Mouse (Mus musculus): ENCODE results near the gene Rnf145.

Rnf145 gene

DNA sequence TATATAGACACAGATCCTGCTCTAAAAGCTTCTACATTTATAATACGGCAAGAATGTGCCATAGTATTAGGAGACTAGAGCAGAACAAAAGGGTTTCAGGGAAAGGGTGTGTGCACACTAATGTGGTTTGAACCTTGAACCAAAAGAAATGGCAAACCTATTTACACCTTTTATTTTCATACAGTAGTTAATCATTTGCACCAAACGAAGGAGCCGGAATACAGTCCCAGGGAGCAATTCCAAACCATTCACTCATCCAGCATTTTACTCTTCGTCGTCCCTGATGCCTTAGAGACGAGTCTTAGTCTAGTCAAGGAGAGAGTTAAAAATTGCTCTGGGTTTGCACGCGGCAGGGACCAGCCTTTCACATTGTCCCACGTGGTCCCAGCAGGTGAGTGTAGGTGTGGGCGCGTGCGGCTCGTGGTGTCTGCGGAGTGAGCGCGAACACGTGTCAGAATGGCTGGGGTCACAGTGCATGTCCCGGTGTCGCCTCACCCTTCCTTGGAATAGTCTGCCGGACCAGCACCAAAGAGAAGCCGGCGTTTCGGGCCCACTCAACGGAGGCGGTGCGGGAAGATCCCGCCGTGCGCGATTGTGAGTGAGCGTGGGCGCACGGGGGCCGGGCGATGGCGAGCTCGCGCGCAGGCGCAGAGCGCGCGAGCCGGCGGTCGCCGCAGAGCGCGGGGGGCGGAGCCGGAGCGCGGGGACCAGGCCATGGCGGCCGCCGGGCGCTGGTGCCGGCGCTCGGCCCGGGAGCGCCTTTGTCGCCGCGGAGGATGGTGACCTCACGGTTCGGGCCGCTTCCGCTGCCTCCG is at the start of gene Rnf145:
TSS of gene Rnf145 (plus strand) at position 684 of the 815 bp plus-strand sequence.
- peak; percentile 68 to 70 for DNase-seq (ENCODE audit: low spot score in 2 of 2)

DNA sequence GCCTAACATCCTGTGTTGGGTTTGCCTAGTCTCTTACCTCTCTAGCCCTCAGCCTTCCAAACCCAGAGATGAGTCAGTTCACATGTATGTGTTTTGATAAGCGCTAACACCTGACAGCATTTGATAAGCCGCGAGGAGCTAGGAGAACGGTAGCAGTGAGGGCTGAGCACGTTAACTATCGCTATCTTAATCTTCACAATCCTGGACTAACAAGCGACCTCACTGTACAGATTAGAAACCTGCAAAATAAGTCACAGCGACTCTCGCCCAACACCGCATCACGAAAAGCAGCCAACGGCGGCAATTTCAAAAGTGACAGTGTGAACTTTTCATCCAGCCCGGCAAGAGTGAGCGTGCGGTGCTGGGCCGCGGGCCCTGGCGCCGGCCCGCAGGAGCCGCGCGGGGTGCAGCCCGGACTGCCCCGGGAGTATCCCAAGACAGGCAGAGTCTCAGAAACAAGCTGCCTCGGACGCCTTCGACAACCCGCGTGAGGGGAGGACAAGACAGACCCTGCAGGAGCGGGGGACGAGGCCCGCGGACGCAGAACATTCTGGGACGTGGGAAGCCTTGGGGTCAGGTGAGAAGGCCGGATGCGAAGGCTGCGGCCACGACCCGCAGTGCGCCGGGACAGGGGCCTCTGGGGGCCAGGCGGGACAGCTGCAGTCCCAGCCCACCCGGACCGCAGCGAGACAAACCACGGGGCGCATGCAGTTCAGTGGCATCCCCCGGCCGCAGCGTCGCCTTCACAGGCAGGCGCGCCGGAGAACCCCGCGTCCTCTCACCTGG is 48.9 kb upstream of the Rnf145 start:
- no peak for DNase-seq (ENCODE audit: low spot score in 2 of 2)

DNA sequence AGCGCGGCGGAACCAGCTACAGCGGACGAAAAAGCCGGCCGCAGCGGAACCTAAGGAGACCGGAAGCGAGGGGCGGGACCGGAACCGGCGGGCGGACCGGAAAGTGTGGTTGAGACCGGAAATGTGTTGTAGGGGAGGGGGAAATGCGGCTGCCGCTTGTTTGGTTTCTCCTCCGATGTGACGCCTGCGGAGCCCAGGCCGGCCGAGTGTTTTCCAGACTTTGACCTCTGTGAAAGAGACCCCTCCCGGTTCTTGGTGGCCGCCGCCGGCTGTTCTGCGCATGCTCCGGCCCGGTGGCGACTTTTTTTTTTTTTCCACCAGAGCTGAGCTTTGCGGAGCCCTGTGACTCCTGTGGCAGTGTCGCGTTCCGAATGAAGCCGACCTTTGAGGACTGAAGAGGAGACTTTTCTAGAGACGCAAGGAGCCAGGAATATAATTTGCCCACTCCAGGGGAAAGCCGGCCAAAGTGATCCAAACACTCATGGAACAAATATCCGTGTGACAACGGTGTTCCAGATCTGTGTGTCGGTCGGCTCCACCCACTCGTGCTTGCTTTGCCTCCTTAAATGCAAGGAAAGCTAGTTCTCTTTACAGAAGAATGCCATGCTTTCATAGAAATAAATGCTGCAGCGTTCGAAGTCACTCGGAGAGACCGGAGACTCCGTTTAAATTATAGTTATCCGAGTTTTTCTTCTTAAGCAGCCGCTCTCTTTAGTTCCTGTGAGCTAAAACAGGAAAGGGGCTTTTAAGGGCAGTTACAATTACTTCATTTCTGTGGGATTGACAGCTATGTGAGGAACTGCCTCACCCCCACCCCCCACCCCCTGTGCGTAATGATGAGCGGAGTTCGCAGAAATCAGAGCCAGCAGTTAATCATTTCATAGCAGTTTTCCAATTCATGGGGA is 48.1 kb upstream of the Rnf145 start, which contains the start of gene Ublcp1:
TSS of gene Ublcp1 (minus strand) at position 67 of the 905 bp plus-strand sequence.
- peak; percentile 88 to 95 for DNase-seq (ENCODE audit: low spot score in 2 of 2)

DNA sequence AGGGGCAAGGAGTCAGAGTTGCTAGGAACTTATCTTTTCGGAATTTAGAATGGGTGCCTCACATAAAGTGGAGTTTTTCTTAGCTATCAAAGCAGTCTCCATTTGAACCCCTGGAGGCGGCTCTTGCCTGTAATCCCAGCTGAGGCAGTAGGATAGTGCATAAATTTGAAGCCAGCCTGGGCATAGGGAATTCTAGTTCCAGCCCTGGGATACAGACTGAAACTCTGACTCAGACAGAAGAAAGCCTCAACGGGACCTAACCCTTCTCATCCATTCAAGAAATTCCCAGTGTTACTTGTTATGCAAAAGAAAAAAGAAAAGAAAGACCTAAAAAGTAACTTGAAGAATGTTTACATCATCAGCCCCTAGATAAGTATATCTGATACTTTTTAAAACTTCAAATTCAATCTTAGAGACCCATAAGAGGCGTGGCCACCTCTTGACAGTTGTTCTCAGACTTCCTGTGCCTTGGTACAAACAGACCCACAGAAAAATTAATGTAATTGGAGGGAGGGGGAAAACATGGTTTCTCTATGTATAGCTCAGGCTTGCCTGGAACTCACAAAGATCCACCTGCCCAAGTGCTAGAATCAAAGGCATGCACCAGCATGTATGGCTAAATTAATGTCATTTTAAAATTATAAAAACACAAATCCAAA is 47.3 kb upstream of the Rnf145 start:
- DNase-seq (ENCODE audit: low spot score in 2 of 2), result no peak

GRCm38 (mm10) chr11:44475467-44475866 is 43.3 kb upstream of the Rnf145 start:
- no peak for DNase-seq (ENCODE audit: low spot score in 2 of 2)

DNA sequence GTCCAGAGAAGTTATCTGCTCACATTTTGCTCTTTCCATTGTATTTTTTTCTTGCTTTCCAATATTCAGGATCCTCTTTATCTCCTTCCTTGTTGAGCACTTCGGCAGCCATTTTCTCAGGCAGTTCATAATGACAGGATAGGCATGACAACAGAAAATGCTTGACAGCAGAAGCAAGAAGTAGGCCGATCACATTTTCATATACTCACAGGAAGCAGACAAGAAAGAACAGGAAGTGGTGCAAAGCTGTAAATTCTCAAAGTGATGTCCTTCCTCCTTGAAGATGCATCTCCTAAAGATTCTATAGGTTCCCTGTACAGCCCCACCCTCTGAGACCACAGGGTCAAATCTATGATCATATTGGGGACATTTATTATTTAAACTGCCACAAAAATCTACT is 42.3 kb upstream of the Rnf145 start:
- DNase-seq (ENCODE audit: low spot score in 2 of 2), result no peak

DNA sequence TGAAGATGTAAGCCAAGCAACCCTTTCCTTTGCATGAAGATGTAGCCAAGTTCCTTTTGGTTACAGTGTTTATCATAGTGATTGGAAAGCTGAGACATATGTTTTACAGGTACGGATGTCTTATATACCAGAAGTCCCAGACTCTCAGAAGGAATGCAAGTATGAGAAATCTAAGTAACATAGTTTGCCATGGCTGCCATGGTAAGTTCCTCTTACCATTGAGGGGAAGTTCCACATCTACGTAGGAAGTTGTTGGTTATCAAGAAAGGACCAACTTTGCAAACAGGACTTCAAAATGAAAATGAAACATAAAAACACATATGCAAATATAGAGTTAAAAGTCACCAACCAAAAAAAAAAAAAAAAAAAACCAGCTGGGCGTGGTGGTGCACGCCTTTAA is 40.4 kb upstream of the Rnf145 start:
- no peak for DNase-seq (ENCODE audit: low spot score in 2 of 2)

DNA sequence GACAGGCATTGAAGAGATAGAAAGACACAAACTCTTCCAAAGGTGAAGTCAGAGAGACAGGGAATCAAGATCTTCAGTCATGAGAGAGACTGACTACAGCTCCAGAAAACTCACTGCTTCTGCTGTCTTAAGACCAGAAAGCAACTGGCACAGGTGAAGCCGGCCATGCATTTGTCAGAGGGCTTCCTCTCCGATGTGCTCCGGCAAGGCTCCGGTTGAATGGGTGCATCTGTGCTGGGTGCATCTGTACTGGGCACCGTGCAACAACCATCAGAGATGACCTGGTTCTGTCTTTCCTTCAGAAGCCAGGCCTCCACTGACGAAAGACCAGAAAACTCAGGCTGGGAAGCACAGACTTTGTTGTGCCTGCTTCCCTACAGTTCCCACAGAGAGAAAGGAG is 38.5 kb upstream of the Rnf145 start:
- no peak for DNase-seq (ENCODE audit: low spot score in 2 of 2)

DNA sequence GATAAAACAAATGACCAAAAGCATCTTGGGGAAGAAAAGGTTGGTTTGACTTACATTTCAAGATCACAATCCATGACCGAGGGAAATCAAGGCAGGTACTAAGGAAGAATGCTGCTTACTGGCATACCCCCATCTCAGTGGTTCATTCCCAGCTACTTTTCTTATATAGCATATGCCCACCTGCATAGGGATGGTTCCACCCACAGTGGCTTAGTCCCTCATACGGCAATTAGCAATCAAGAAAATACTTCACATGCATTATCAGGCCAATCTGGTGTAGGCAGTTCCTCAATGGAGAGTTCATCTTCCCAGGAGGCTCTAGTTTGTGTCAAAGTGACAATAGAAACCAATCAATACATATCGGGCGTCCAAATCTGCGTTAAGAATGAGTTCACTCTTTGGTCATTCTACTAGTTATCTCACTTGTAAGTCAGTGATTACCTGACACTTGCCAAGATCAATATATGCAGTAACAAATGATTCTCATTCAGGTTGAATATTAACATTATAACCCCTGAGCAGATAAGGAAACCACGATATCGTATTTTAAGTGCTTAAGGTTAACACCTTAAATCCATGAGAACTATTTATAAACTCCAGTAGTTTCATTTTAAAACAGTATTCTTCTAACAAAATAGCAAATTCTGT is 33.6 kb upstream of the Rnf145 start:
- DNase-seq (ENCODE audit: low spot score in 2 of 2), result no peak

DNA sequence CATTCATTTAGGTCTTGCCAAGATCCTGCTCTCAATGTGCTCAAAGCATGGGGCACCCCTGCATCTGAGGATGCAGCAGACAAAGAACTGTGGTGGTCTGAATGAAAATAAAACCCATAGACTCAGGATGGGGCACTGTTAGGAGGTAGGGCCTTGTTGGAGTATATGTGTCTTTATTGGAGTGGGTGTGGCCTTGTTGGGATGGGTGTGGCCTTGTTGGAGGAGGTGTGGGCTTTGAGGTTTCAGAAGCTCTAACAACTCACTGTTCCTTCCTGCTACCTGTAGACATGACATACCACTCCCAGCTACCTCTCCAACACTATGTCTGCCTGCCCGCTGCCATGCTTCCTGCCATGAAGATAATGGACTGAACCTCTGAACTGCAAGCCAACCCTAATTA is 29.6 kb upstream of the Rnf145 start:
- DNase-seq (ENCODE audit: low spot score in 2 of 2), result no peak

DNA sequence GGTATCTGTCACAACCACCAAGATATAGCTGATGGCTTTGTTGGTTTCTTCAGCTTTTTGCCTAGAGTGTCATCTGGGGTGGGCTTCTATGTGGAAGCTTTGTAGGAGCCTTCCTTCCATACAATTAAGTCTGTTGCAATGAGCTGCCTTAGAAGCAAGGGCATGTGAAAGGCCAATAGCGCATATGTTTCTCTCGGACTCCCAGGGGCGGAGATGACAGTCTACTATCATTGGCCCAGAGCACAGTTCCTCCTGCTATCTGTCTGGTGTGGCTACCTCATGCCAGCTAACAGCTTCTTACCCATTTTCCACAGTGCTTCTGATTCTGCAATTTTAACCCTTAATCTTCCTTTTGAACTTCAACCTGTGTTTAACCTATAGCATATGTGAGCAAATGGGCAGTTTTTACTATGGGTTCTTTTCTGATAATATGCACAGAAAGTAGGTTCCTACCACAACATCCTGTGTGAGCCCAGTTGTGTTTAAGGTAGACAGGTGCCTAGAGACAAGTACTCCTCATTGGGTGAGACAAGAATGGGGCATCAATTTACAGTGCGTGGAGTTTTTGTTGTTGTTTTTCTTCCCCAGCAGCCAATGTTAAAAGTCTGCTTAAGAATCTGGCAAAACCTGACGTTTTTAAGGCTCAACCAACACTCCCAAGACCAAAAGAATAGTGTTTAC is 24.0 kb upstream of the Rnf145 start:
- no peak for DNase-seq (ENCODE audit: low spot score in 2 of 2)

DNA sequence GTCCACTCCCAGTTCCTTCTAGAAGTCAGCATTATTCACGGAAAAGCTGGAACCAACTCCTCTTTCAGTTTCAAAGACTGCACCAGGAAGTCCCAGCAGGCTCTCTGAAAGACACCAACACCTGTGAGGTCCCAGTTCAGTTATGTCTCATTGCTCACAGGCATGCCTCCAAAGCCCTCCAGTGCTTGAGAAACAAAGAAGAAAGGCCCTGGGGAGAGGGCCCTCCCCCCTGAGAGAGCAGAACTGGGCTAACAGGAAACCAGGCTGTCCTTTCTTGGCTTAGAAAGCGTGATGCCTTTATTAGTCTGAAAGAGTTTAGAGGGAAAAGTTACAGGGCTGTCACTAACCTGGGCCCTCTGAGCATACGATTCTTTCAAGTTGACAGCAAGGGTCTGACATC is 22.5 kb upstream of the Rnf145 start:
- DNase-seq (ENCODE audit: low spot score in 2 of 2), result no peak

DNA sequence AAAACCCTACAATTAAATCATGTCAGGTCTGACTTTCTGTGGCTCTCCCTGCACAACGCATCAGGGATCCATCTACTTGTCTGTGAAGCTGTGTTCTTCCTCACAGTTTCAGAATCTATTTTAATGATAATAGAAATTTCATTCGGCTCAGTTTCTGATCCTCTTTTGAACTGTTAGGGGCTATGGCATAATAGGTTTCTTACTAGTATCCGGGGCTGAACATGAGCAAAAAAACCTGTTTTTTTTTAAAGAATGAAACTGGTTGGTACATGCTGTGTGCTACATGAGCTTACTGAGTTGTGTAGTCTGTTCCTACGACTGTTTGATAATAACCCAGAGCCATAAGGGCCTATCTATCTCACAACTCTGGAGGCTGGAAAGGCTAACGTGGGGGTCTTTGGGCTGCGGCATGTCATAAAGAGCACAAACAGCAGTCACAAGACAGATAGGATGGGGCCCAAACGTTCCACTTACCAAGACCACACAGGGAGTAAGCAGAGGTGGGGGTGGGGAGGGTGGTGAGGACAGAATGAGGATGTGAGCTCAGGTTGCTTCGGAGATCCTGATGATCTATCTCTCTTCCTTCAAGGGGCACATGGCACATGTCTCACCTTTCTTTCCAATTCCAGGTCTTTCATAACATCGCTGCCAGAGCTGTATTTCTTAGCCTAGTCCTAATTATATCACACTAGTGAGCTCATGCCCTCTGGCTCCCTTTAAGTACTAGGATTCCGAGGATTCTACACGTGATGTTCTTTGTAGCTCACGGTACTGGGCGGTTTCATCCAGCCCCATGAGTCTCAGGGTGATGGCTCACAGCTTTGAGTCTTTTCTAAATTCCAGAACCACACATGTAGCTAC is 20.1 kb upstream of the Rnf145 start:
- DNase-seq (ENCODE audit: low spot score in 2 of 2), result no peak

DNA sequence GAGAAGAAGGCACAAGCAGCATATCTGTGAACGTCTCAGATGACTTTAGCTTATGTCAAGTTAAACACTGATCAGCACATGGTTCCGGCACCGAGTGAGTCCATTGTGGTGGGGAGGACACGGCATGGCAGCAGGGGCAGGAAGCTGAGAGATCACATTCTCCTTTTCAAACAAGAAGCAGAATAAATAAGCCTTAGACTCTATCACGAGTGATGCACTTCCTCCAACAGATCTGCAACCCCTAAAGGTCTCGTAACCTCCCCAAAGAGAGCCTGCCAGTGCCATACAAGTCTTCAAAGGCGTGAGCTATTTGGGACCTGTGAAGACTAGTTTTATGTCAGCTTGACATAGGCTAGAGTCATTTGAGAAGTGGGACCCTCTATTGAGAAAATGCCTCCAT is 17.8 kb upstream of the Rnf145 start:
- no peak for DNase-seq (ENCODE audit: low spot score in 2 of 2)

GRCm38 (mm10) chr11:44501477-44501876 is 17.3 kb upstream of the Rnf145 start:
- DNase-seq (ENCODE audit: low spot score in 2 of 2), result no peak

- DNase-seq (ENCODE audit: low spot score in 2 of 2), result no peak
Measured at GRCm38 (mm10) chr11:44502931-44503330, 15.8 kb upstream of the Rnf145 start.

- DNase-seq (ENCODE audit: low spot score in 2 of 2), result no peak
Measured at GRCm38 (mm10) chr11:44504146-44504545, 14.6 kb upstream of the Rnf145 start.

- DNase-seq (ENCODE audit: low spot score in 2 of 2), result no peak
Measured at GRCm38 (mm10) chr11:44504761-44505160, 14.0 kb upstream of the Rnf145 start.

GRCm38 (mm10) chr11:44508876-44509275 is 9.9 kb upstream of the Rnf145 start:
- no peak for DNase-seq (ENCODE audit: low spot score in 2 of 2)
